Mouse (Mus musculus): ENCODE results near the gene Tmem248.
A peak's percentile ranks its signal among the peaks of the same experiment; 100 is the strongest.

The Tmem248 gene

DNA sequence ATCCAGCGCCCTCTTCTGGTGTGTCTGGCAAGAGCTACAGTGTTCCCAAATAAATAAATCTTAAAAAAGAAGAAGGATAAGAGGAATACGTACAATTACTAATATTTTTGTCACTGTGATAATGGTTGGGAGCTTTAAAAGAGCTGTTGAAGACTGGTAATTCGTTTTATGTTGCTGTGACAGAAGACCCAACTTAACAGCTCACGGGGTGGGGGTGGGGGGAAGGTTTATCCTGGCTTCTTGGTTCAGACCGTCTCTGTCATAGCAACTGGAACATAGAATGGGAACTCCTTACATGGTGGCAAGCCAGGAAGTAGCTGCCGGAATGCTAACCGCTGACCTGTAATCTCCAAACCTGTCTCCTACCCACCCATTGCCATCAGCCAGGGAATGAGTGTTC lies at the start of gene Tmem248:
Tmem248 (plus strand) TSS at position 301 of the 400 bp plus-strand sequence.
- no peak for DNase-seq (ENCODE audit: extremely low spot score, low read depth, low spot score)

DNA sequence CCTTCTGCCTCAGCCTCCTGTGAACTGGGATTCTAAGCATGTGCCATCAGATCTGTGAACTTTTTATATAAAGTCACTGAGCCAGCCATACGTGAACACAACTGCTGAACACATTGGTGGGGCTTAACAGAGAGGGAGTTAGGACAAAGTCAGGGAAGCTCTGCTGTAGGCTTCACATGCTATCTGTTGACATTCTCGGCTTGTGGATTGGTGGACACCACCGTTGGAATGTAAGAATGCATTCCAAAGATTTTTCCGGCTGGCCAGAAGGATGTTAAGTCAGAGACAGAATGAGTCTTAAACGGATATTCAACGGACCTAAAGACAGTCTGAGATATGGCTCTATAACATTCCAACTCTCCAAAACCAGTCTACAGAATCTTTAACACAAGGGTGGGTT lies 47.8 kb upstream of the Tmem248 start:
- no peak for DNase-seq (ENCODE audit: extremely low spot score, low read depth, low spot score)

- no peak for DNase-seq (ENCODE audit: extremely low spot score, low read depth, low spot score)
Measured at GRCm38 (mm10) chr5:130170666-130171422, 46.0 kb upstream of the Tmem248 start.

DNA sequence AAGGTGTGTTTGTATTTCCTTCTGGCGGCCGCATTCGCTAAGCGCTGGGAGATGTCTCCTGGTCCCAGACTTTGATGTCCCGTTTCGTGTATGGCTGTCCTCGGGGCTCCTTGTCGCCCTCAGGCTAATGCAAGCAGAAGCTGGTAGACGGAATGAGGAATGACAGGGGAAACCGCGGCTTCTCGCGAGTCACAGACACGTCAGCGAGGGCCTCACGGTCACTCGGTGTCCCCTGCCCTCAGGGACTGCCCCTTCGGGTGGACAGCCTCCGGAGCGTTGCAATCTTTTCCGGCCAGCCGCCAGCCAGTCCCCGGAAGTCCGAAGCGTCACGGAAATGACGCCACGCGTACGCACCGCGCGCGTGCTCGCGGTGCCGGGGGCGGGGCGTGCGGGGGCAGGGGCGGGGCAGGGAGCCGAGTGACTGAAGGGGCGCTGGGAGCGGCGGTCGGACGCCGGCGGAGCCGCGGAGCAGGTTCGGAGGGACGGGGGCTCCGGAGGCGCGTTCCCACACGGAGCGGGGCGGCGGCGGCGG lies 45.4 kb upstream of the Tmem248 start, which contains the start of gene Rabgef1:
Rabgef1 (plus strand) TSS at position 376 of the 532 bp plus-strand sequence.
- peak; percentile 66 for DNase-seq (ENCODE audit: extremely low spot score, low read depth, low spot score)

DNA sequence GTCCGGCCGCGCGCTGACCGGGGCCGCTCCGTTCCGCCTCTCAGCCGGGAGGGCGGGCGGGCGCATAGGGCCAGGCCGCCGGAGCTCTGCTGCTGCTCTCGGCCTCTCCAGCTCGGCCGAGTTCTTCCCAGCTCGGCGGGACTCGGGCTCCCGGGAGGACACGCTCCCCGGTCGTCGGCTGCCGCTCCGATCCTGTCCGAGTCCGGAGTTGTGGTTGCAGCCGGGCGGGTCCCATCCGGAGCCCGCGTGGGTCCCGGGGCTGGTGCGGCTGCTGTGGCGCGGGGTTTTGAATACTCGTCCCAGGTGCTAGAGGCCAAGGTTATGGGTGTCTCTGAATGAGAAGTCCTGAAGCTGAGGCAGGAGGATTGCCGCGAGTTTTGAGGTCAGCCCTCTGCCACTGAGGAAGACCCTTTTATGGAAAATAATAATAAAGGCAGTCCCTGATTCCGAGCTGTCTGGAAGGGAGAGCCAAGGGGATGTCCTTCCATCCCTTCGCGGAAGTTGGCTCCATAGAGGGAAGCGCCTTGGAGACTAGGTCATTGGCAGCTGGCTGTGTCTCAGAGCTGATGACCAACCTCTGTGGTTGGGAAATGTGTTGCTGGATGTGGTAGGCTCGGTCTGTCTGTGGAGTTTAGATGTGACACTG lies 44.8 kb upstream of the Tmem248 start:
- no peak for DNase-seq (ENCODE audit: extremely low spot score, low read depth, low spot score)

DNA sequence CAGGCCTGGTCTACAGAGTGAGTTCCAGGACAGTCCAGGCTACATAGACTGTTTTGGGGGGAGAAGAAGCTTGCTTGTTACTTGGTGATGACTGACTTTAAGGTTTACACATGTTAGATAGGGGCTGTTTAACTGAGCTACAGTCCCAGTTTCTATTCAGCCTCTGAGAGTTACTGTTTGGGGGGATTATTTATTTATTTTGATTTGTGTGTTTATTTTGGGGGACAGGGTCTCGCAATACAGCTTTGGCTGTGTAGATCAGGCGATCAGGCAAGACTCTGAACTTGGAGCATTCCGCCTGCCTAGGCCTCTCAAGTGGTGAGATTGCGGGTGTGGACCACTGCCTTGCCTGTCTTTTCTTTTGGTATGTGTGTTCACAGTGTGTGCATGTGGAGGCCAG lies 43.9 kb upstream of the Tmem248 start:
- no peak for DNase-seq (ENCODE audit: extremely low spot score, low read depth, low spot score)

DNA sequence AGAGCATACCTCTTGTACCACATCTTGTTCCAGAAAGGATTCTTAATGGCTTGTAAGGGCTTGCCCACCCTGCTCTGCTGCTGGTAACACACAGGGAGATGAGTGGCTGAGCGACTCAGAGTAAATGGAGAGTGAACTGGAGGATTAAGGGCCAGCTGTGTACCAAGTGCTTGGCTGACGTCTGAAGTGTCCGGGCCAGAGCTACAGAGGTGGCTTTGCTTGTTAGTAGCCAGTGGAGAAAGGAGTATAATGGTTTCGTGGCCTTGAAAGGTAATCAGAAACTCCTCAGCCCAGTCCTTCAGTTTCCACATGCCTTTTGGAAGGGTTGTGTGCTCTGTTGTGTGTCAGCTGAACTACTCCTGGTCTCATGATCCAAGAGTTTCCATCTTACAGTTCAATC lies 39.0 kb upstream of the Tmem248 start:
- no peak for DNase-seq (ENCODE audit: extremely low spot score, low read depth, low spot score)

GRCm38 (mm10) chr5:130180362-130180761 lies 36.5 kb upstream of the Tmem248 start:
- DNase-seq (ENCODE audit: extremely low spot score, low read depth, low spot score) = no peak

- DNase-seq (ENCODE audit: extremely low spot score, low read depth, low spot score) = no peak
Measured at GRCm38 (mm10) chr5:130181740-130182540, 34.9 kb upstream of the Tmem248 start.

DNA sequence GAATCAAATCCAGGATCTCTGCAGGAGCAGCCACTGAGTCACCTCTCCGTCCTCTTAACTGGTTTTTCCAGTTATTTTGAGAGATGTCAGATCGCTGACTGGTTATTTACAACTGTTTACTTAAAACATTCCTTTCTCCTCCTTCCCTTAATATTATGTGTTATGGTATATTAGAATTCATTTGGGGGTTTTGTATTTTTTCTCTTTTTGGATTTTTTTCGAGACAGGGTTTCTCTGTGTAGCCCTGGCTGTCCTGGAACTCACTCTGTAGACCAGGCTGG lies 34.4 kb upstream of the Tmem248 start:
- no peak for DNase-seq (ENCODE audit: extremely low spot score, low read depth, low spot score)

DNA sequence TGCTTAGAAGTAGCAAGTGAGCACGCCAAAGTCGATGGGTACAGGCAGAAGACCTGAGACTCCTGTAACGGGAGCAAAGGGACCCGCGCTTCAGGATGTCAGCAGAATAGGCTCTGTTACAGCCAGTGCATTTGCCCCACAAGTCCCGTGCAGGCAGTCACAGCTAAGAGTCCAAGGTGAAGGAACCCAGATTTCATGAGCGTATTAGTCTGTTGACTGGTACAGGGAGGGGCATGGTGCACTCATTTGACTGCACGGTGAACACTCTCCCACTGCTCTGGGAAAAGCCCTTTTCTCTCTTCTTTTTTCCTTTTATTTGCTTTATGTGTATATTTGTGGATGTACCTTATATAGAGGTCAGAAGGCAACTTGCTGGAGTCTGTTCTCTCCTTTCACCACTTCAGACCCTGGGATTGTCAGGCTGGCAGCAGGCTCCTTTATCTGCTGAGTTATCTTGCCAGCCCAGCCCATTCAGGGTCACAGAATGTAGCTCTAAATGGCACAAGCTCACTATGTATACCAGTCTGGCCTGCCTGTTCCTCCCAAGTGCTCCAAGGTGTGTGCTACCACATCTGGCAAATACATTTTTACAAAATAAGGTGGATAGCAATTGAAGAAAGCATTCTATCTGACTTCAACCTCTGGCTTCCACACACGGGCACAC lies 32.6 kb upstream of the Tmem248 start:
- no peak for DNase-seq (ENCODE audit: extremely low spot score, low read depth, low spot score)

DNA sequence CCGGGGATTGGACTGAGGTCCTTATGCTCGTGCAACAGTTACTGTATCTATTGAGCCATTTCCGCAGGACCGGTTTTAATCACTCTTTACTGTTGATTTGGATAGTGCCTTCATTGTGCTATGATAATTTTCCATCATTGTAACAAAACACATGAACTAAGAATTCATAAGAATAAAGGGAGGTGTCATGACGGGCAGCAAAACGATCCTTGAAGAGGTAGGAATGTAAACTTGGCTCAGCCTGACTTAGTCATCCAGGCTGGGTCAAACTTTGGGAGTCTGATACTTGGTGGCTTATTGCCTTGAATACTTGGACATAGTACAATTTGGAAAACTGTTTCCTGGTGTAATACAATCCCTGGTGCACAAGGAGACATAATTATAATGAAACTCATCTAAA lies 31.6 kb upstream of the Tmem248 start:
- no peak for DNase-seq (ENCODE audit: extremely low spot score, low read depth, low spot score)

DNA sequence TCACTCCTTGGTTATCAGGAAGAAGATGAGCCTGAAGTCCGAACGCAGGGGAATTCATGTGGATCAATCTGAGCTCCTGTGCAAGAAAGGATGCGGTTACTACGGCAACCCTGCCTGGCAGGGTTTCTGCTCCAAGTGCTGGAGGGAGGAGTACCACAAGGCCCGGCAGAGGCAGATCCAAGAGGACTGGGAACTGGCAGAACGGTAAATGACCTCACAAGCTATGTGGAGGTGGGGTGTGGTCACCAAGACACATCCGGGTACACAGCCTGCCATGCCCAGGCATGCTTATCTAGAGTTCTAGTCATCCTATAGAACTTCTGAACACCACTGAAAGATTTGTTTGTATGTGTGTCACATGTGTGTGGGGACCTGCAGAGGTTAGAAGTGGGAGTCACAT lies 29.5 kb upstream of the Tmem248 start:
- DNase-seq (ENCODE audit: extremely low spot score, low read depth, low spot score) = no peak

GRCm38 (mm10) chr5:130190909-130191308 lies 26.0 kb upstream of the Tmem248 start:
- DNase-seq (ENCODE audit: extremely low spot score, low read depth, low spot score) = no peak

DNA sequence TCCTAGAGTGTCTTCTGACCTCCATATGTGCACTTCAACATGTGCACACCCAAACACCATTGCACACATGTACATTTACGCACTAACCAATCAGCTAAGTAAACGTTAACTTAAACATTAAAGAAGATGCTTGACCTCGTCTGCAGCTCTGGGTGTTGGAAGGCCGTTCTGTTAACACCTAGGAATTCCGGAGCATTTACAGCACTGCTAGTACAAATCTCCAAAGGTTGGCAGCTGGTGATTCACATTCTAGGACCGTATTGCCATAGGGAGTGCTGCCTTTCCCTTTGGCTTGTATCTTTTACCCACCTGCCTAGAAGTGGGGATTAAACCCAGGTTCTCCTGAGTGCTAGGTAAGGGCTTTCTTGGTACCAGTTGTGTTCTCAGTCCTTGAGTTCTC lies 25.0 kb upstream of the Tmem248 start:
- no peak for DNase-seq (ENCODE audit: extremely low spot score, low read depth, low spot score)

DNA sequence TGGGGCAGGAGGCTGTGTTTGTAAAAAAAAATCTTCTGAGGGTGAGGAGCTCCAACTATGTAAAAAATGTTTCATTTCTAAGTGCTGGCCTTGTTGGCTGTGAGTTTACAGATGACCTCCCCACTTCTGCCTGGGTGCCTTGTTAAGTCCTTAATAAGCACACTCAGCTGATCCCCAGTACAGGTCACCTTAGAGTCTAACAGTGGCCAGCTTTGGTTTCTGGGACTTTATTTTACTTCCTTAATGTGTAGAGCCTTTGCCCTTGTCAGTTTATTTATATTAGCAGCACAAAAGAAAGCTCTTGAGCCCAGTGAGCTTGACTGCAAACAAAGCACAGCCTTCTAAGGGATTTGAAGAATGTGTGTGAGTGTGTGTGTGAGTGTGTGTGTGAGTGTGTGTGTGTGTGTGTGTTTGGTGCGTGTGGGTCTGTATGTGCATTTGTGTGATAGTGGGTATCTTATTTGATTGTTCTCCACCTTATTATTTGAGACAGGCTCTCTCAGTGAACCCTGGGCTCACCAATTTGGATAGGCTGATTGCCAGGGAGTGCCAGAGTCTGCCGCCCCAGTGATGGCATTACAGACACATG lies 24.4 kb upstream of the Tmem248 start:
- DNase-seq (ENCODE audit: extremely low spot score, low read depth, low spot score) = no peak

- DNase-seq (ENCODE audit: extremely low spot score, low read depth, low spot score) = no peak
Measured at GRCm38 (mm10) chr5:130193760-130194159, 23.1 kb upstream of the Tmem248 start.

- DNase-seq (ENCODE audit: extremely low spot score, low read depth, low spot score) = no peak
Measured at GRCm38 (mm10) chr5:130196307-130196706, 20.6 kb upstream of the Tmem248 start.

DNA sequence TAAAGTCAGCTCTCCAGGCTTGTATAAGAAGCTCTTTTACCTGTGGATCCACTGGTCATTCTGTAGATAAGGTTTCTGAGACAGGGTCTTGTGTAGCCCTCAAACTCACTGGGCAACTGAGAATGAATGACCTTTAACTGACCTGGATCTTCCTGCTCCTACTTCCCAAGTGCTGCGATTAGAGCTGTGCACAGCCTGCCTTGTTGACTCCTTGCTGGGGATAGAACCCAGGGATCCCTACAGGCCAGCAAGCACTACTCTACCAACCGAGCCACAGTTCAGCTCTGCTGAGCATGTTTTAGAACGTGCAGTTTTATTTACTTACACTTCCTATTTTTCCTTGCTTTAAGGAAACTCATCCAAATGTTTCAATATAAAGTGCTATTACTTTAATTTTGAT lies 19.4 kb upstream of the Tmem248 start:
- DNase-seq (ENCODE audit: extremely low spot score, low read depth, low spot score) = no peak

- DNase-seq (ENCODE audit: extremely low spot score, low read depth, low spot score) = no peak
Measured at GRCm38 (mm10) chr5:130197981-130198380, 18.9 kb upstream of the Tmem248 start.

All from hindlimb bud, embryonic 11.5 days (tissue).